In the genomic region with DNA sequence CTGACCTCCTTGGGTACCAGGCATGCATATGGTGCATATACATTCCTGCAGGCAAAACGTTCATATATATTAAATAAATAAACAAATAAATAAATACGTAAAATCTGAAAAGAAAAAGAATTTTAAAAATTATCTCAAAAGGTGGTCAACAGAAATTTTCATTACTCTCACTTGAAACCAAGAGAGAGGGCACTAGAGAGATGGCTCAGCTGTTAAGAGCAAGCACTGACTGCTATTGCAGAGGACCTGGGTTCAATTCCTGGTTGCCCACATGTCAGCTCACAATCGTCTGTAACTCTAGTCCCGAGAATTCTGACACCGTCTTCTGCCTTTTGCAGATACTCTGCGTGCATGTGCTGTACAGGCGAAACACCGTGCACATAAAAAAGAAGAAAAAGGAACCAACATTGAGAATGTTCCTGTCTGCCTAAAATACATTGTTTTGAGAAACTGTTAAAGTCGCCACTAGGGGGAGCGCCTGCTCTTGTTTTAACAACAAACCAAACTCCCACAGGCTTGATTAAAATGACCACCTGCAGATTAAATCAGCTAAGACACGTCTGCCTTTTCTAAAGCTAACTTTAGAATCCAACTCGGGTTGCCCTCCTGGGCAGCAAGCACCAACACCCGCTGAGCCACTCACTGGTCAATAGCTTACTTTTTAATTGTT, we compare ENCODE assay signal across 8 mouse cellular contexts. TPM values are rescaled to one million over a fixed set of nuclear protein-coding genes. Genes with fewer than 3 reads are reported as not detected.
A peak's percentile ranks its signal among the peaks of the same experiment; 100 is the strongest.
DNase-seq lines count a peak whose midpoint lies in the region; TF ChIP-seq lines count a peak whose summit lies in the region.

No protein-coding gene starts in this region.

- WGBS in lung, adult 2 months, result 10% methylated on average over 13 of the region's 13 CpGs

- H3K4me3 ChIP-seq in lung, adult 2 months (replicated peaks; ENCODE audit: extremely low read depth, low read depth, low read length), result no peak overlapping the region

- no peak for TF ChIP-seq POLR2A in lung, adult 2 months (IDR thresholded peaks at IDR 0.05; ENCODE audit: borderline replicate concordance, extremely low read depth, low read depth, low read length)

- peak; percentile 94 for DNase-seq in 416B (ENCODE audit: low read depth)
- peak; percentile 88 for DNase-seq in MN1 (ENCODE audit: low spot score)
- peak; percentile 82 for DNase-seq in cerebellum, adult 9-11 months
- peak; percentile 44 for DNase-seq in gastrocnemius, postnatal 25 days
- peak; percentile 78 to 96 for DNase-seq in layer of hippocampus, adult 18-20 months (ENCODE audit: low spot score in 2 of 2)
- peak; percentile 78 for DNase-seq in lung, adult 2 months
- peak; percentile 81 for DNase-seq in right cerebral cortex, adult 18-20 months
- peak; percentile 91 for DNase-seq in urinary bladder, postnatal 14 days (ENCODE audit: low spot score)

- peaks cover 4% of the 10 kb centered on the region for H3K4me1 ChIP-seq in lung, adult 2 months (ENCODE audit: control insufficient read depth, insufficient read depth, low read length)

- TF ChIP-seq CTCF in lung, adult 2 months (IDR thresholded peaks at IDR 0.05; ENCODE audit: insufficient read depth, low read length), result 0 out of 2 replicates have a peak, but pooled peaks have one; percentile 4

RNA-seq across cellular contexts. Expression of gene Sdad1, which starts 1.9 kb away (rescaled TPM):
- total RNA-seq in gastrocnemius, postnatal 25 days (2021), result 10 to 100 TPM; 15.0 to 15.7 TPM
- 10 to 100 TPM; 20.3 to 21.5 TPM for total RNA-seq in layer of hippocampus, adult 18-20 months (2021)
- polyA plus RNA-seq in lung, adult 2 months (2012; rRNA removed), result 5.5 and 7.1 TPM in 2 replicates

RNA-seq across cellular contexts. Expression of gene Cxcl9, which starts 15.7 kb away (rescaled TPM):
- under 1 TPM; 0.20 to 0.86 TPM for total RNA-seq in gastrocnemius, postnatal 25 days (2021)
- not detected for total RNA-seq in layer of hippocampus, adult 18-20 months (2021)
- 1.8 and 3.0 TPM in 2 replicates for polyA plus RNA-seq in lung, adult 2 months (2012; rRNA removed)

RNA-seq across cellular contexts. Expression of gene Art3, which starts 19.4 kb away (rescaled TPM):
- 100 to 1,000 TPM; 365 to 392 TPM for total RNA-seq in gastrocnemius, postnatal 25 days (2021)
- 1 to 10 TPM; 2.2 to 4.2 TPM for total RNA-seq in layer of hippocampus, adult 18-20 months (2021)
- polyA plus RNA-seq in lung, adult 2 months (2012; rRNA removed), result 16.5 and 26.2 TPM in 2 replicates

RNA-seq across cellular contexts. Expression of gene Naaa, which starts 34.2 kb away (rescaled TPM):
- 10 to 100 TPM in 1 of 2 experiments, 1 to 10 TPM in 1; 5.1 to 10.1 TPM for total RNA-seq in gastrocnemius, postnatal 25 days (2021)
- total RNA-seq in layer of hippocampus, adult 18-20 months (2021), result 10 to 100 TPM; 50.4 to 52.2 TPM
- 81.2 and 91.1 TPM in 2 replicates for polyA plus RNA-seq in lung, adult 2 months (2012; rRNA removed)

RNA-seq across cellular contexts. Expression of gene Cxcl10, which starts 36.5 kb away (rescaled TPM):
- not detected for total RNA-seq in gastrocnemius, postnatal 25 days (2021)
- total RNA-seq in layer of hippocampus, adult 18-20 months (2021), result not detected
- 2.2 and 3.0 TPM in 2 replicates for polyA plus RNA-seq in lung, adult 2 months (2012; rRNA removed)

Comparison
In these comparisons a context has a peak if more than half of its experiments do, and no peak if none do; other contexts are left out.
1. DNase-seq: peak in every context shown above with its lines; median percentile 94 in 416B; 91 in urinary bladder, postnatal 14 days; 88 in MN1; 87 in layer of hippocampus, adult 18-20 months; 82 in cerebellum, adult 9-11 months; 81 in right cerebral cortex, adult 18-20 months; 78 in lung, adult 2 months; 44 in gastrocnemius, postnatal 25 days.
2. RNA of gene Art3, which starts 19.4 kb away (total RNA-seq): 365 to 392 TPM in gastrocnemius, postnatal 25 days; 2.2 to 4.2 TPM in layer of hippocampus, adult 18-20 months; every median in the first group is over 10 times any median in the second.